Mouse (Mus musculus): ENCODE measurements around the gene Pld3. TPM values are rescaled to one million over a fixed set of nuclear protein-coding genes. Genes with fewer than 3 reads are reported as not detected.
A peak's percentile ranks its signal among the peaks of the same experiment; 100 is the strongest.

Gene Pld3
- polyA plus RNA-seq, 1 experiment, result 60.5 TPM

DNA sequence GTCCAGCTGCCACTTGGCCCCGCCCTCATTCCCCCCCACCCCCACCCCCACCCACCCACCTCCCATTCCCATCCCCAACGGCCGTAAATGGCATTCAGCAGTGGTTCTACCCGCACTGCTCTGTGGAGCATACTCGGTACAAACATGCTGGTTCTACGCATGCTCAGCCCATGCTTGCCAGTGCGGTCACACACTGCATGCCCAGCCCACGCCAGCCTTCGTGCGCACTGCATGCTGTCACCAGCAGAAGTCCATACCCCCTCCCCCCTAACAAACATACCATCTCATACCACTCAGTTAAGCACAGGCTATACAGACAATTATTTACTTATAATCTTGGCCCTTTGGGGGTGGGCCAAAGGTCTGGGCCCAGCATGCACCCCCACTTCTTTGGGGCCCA, 21.3 kb downstream of the Pld3 start:
- no peaks in the 10 kb centered on the region for H3K27me3 ChIP-seq (ENCODE audit: control insufficient read depth, insufficient read depth, insufficient read length)
- TF ChIP-seq USF1 (IDR thresholded peaks at IDR 0.05; ENCODE audit: low read depth) (no peak), MYOD1 (IDR thresholded peaks at IDR 0.05; ENCODE audit: control insufficient read depth, insufficient read length, low read depth) (no peak), CEBPB (IDR thresholded peaks at IDR 0.05; ENCODE audit: low read depth) (no peak), MAX (IDR thresholded peaks at IDR 0.05) (no peak), CTCF (IDR thresholded peaks at IDR 0.05; ENCODE audit: control insufficient read depth, insufficient read depth, insufficient read length) (no peak), MYOG (IDR thresholded peaks at IDR 0.05; ENCODE audit: control insufficient read depth, extremely low read depth, insufficient read length) (no peak)
- H3K36me3 ChIP-seq (ENCODE audit: control insufficient read depth, insufficient read depth), result no peaks in the 10 kb centered on the region

DNA sequence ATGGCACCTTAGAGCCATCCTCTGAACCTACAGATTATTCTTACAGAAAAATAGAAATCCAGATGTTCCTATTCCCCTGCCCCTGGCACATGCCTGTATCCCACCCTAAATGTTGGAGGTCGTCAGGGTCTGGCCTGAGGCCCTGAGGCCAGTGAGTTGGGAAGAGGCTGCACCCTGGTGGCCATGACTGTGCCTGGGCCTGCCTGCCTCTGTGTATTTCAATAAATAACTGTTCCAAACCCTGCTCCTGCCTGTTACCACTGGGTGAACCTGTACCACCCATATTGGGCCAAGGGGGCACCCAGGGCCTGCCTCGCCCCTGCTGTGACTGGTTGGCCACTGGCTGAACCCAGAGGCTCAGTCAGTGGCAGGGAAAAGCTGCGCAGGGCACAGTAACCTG, 22.1 kb downstream of the Pld3 start:
- no peak for TF ChIP-seq USF1 (IDR thresholded peaks at IDR 0.05; ENCODE audit: low read depth)
- TF ChIP-seq CEBPB (IDR thresholded peaks at IDR 0.05; ENCODE audit: low read depth), result no peak
- no peak for TF ChIP-seq FOSL1 (IDR thresholded peaks at IDR 0.05; ENCODE audit: insufficient read depth, low read length, poor library complexity, severe bottlenecking)
- no peak for TF ChIP-seq CTCF (IDR thresholded peaks at IDR 0.05; ENCODE audit: control insufficient read depth, insufficient read depth, insufficient read length)
- TF ChIP-seq MAX (IDR thresholded peaks at IDR 0.05), result no peak
- no peak for TF ChIP-seq MYOG (IDR thresholded peaks at IDR 0.05; ENCODE audit: control insufficient read depth, extremely low read depth, insufficient read length)
- TF ChIP-seq MYOD1 (IDR thresholded peaks at IDR 0.05; ENCODE audit: control insufficient read depth, insufficient read length, low read depth), result no peak
- no peaks in the 10 kb centered on the region for H3K79me3 ChIP-seq (ENCODE audit: low read depth)
- H3ac ChIP-seq (ENCODE audit: control insufficient read depth, insufficient read length, low read depth), result no peak overlapping the region
- no peaks in the 10 kb centered on the region for H3K27me3 ChIP-seq (ENCODE audit: control insufficient read depth, insufficient read depth, insufficient read length)
- H3K36me3 ChIP-seq (ENCODE audit: control insufficient read depth, insufficient read depth), result no peaks in the 10 kb centered on the region
- H3K79me2 ChIP-seq (ENCODE audit: control insufficient read depth, insufficient read depth), result no peaks in the 10 kb centered on the region
- H3K4me3 ChIP-seq (ENCODE audit: insufficient read depth, poor library complexity, severe bottlenecking), result no peak overlapping the region

More for the DNA sequence above, 21.3 kb downstream of the Pld3 start:
- Histone ChIP-seq H3K4me3 (ENCODE audit: insufficient read depth, poor library complexity, severe bottlenecking) (no peak overlapping the region), H3ac (ENCODE audit: control insufficient read depth, insufficient read length, low read depth) (no peak overlapping the region), H3K79me2 (ENCODE audit: control insufficient read depth, insufficient read depth) (no peaks in the 10 kb centered on the region), H3K79me3 (ENCODE audit: low read depth) (no peaks in the 10 kb centered on the region)

- no peaks in the 10 kb centered on the region for H3K27me3 ChIP-seq (ENCODE audit: control insufficient read depth, insufficient read depth, insufficient read length)
- H3K79me3 ChIP-seq (ENCODE audit: low read depth), result no peaks in the 10 kb centered on the region
- TF ChIP-seq CEBPB (IDR thresholded peaks at IDR 0.05; ENCODE audit: low read depth), result no peak
- H3K4me3 ChIP-seq (ENCODE audit: insufficient read depth, poor library complexity, severe bottlenecking), result no peak overlapping the region
- H3ac ChIP-seq (ENCODE audit: control insufficient read depth, insufficient read length, low read depth), result no peak overlapping the region
- no peaks in the 10 kb centered on the region for H3K79me2 ChIP-seq (ENCODE audit: control insufficient read depth, insufficient read depth)
- H3K36me3 ChIP-seq (ENCODE audit: control insufficient read depth, insufficient read depth), result no peaks in the 10 kb centered on the region
Measured at GRCm38 (mm10) chr7:27529070-27529469, 23.9 kb downstream of the Pld3 start.

- TF ChIP-seq MYOG (IDR thresholded peaks at IDR 0.05; ENCODE audit: control insufficient read depth, extremely low read depth, insufficient read length) (no peak), FOSL1 (IDR thresholded peaks at IDR 0.05; ENCODE audit: insufficient read depth, low read length, poor library complexity, severe bottlenecking) (no peak), CEBPB (IDR thresholded peaks at IDR 0.05; ENCODE audit: low read depth) (no peak), CTCF (IDR thresholded peaks at IDR 0.05; ENCODE audit: control insufficient read depth, insufficient read depth, insufficient read length) (peak; percentile 63), MAX (IDR thresholded peaks at IDR 0.05) (no peak)
- no peak overlapping the region for H3ac ChIP-seq (ENCODE audit: control insufficient read depth, insufficient read length, low read depth)
Measured at GRCm38 (mm10) chr7:27526039-27526827, 26.8 kb downstream of the Pld3 start.

GRCm38 (mm10) chr7:27523805-27524204, 29.2 kb downstream of the Pld3 start:
- Histone ChIP-seq H3K4me3 (ENCODE audit: insufficient read depth, poor library complexity, severe bottlenecking) (no peak overlapping the region), H3ac (ENCODE audit: control insufficient read depth, insufficient read length, low read depth) (no peak overlapping the region), H3K79me2 (ENCODE audit: control insufficient read depth, insufficient read depth) (no peaks in the 10 kb centered on the region), H3K36me3 (ENCODE audit: control insufficient read depth, insufficient read depth) (no peaks in the 10 kb centered on the region), H3K79me3 (ENCODE audit: low read depth) (no peaks in the 10 kb centered on the region), H3K27me3 (ENCODE audit: control insufficient read depth, insufficient read depth, insufficient read length) (no peaks in the 10 kb centered on the region)
- TF ChIP-seq FOSL1 (IDR thresholded peaks at IDR 0.05; ENCODE audit: insufficient read depth, low read length, poor library complexity, severe bottlenecking) (no peak), MAX (IDR thresholded peaks at IDR 0.05) (no peak), CEBPB (IDR thresholded peaks at IDR 0.05; ENCODE audit: low read depth) (no peak), CTCF (IDR thresholded peaks at IDR 0.05; ENCODE audit: control insufficient read depth, insufficient read depth, insufficient read length) (no peak), MYOG (IDR thresholded peaks at IDR 0.05; ENCODE audit: control insufficient read depth, extremely low read depth, insufficient read length) (no peak), USF1 (IDR thresholded peaks at IDR 0.05; ENCODE audit: low read depth) (no peak)

More at GRCm38 (mm10) chr7:27526039-27526827, 26.8 kb downstream of the Pld3 start:
- Histone ChIP-seq H3K79me3 (ENCODE audit: low read depth) (no peaks in the 10 kb centered on the region), H3K36me3 (ENCODE audit: control insufficient read depth, insufficient read depth) (no peaks in the 10 kb centered on the region), H3K27me3 (ENCODE audit: control insufficient read depth, insufficient read depth, insufficient read length) (no peaks in the 10 kb centered on the region), H3K4me3 (ENCODE audit: insufficient read depth, poor library complexity, severe bottlenecking) (no peak overlapping the region), H3K79me2 (ENCODE audit: control insufficient read depth, insufficient read depth) (no peaks in the 10 kb centered on the region)

DNA sequence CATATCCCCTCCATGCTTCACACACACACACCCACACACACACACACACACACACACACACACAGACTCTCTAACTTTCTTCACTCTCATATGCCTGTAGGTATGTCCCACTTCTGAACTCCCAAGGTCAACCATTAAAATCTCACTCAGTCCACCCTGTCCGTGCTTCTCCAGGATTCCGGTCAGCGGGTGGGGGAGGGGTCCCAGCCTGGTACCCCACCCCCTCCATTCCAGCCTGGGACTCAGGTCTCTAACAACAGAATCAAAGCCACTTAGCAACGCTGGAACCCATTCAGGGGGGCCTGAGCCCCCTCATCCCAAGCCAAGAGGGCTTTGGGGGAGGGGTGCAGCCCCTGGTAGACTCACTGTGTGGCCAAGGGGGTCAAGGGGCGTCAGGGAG, 30.1 kb downstream of the Pld3 start, which contains the start of gene Hipk4:
Gene Hipk4 (plus strand): TSS at position 301 of the 400 bp plus-strand sequence.
- no peak within 1 kb of the TSS for H3ac ChIP-seq (ENCODE audit: control insufficient read depth, insufficient read length, low read depth)
- H3K79me2 ChIP-seq (ENCODE audit: control insufficient read depth, insufficient read depth), result no peaks in the 10 kb centered on the region
- no peaks in the 10 kb centered on the region for H3K36me3 ChIP-seq (ENCODE audit: control insufficient read depth, insufficient read depth)
- H3K79me3 ChIP-seq (ENCODE audit: low read depth), result no peaks in the 10 kb centered on the region
- no peaks in the 10 kb centered on the region for H3K27me3 ChIP-seq (ENCODE audit: control insufficient read depth, insufficient read depth, insufficient read length)
- TF ChIP-seq MAX (IDR thresholded peaks at IDR 0.05), result no peak
- no peak for TF ChIP-seq CTCF (IDR thresholded peaks at IDR 0.05; ENCODE audit: control insufficient read depth, insufficient read depth, insufficient read length)
- TF ChIP-seq CEBPB (IDR thresholded peaks at IDR 0.05; ENCODE audit: low read depth), result no peak
- TF ChIP-seq USF1 (IDR thresholded peaks at IDR 0.05; ENCODE audit: low read depth), result no peak
- no peak for TF ChIP-seq MYOG (IDR thresholded peaks at IDR 0.05; ENCODE audit: control insufficient read depth, extremely low read depth, insufficient read length)
- no peak for TF ChIP-seq MYOD1 (IDR thresholded peaks at IDR 0.05; ENCODE audit: control insufficient read depth, insufficient read length, low read depth)
- no peak for TF ChIP-seq FOSL1 (IDR thresholded peaks at IDR 0.05; ENCODE audit: insufficient read depth, low read length, poor library complexity, severe bottlenecking)
- H3K4me3 ChIP-seq (ENCODE audit: insufficient read depth, poor library complexity, severe bottlenecking), result no peak within 1 kb of the TSS
